ENCODE assay signal across 10 mouse cellular contexts in genomic region chr11:96260310-96260970, GRCm38 (mm10). TPM values are rescaled to one million over a fixed set of nuclear protein-coding genes. Genes with fewer than 3 reads are reported as not detected.
DNase-seq lines count a peak whose midpoint lies in the region.
"Had no signal": no experiment of that assay in that cellular context is flagged by ENCODE, and none has a peak within 500 bp of the region (broad histone marks: within the 10 kb centered on the region; RNA-seq: fewer than 3 reads in every experiment).

No protein-coding gene starts in this region.

- H3K4me3 ChIP-seq in limb, embryonic 10.5 days, result peak overlapping the region; percentile 33
- H3K4me3 ChIP-seq: megakaryocyte, embryonic 14.5 days had no signal

- H3K4me1 ChIP-seq in limb, embryonic 10.5 days, result peaks cover 63% of the 10 kb centered on the region

- H3K27ac ChIP-seq in limb, embryonic 10.5 days, result no peak overlapping the region

- H3K27me3 ChIP-seq in limb, embryonic 10.5 days (ENCODE audit: low read depth, poor library complexity, severe bottlenecking), result peaks cover 100% of the 10 kb centered on the region

- no peaks in the 10 kb centered on the region for H3K36me3 ChIP-seq in limb, embryonic 10.5 days

- WGBS in limb, embryonic 10.5 days, result 2% methylated on average over 23 of the region's 23 CpGs

- peak; percentile 39 for DNase-seq in retina, postnatal 1 day
- no peak for DNase-seq in retina, embryonic 14.5 days (ENCODE audit: low spot score)
- peak; percentile 25 for DNase-seq in fibroblast of lung, adult 2 months (ENCODE audit: low read depth)
- DNase-seq in limb, embryonic 10.5 days (ENCODE audit: low spot score), result peak; percentile 71
- DNase-seq in frontal cortex, postnatal 25 days (ENCODE audit: low spot score in 2 of 2), result no peak
- no peak for DNase-seq in spleen, postnatal 10 days (ENCODE audit: low spot score in 2 of 2)
- no peak for DNase-seq in urinary bladder, adult 18-20 months (ENCODE audit: low spot score in 2 of 2)
- no peak for DNase-seq in right cerebral cortex, postnatal 10 days (ENCODE audit: low spot score in 2 of 2)
- DNase-seq: layer of hippocampus, adult 9-11 months had no signal

- H3K9me3 ChIP-seq in limb, embryonic 10.5 days (replicated peaks), result no peaks in the 10 kb centered on the region
- H3K9me3 ChIP-seq: megakaryocyte, embryonic 14.5 days had no signal

RNA-seq across cellular contexts. Expression of gene Hoxb9, which starts 10.8 kb away (rescaled TPM):
- polyA plus RNA-seq in limb, embryonic 10.5 days (2016; fragmentation: Nextera tagmentation; extraction: Ambion mirVana), result 3.4 and 3.8 TPM in 2 replicates

RNA-seq across cellular contexts. Expression of gene Hoxb8, which starts 21.3 kb away (rescaled TPM):
- polyA plus RNA-seq in limb, embryonic 10.5 days (2016; fragmentation: Nextera tagmentation; extraction: Ambion mirVana), result 0.95 and 1.2 TPM in 2 replicates

RNA-seq across cellular contexts. Expression of gene Hoxb7, which starts 26.0 kb away (rescaled TPM):
- 7.1 and 10.2 TPM in 2 replicates for polyA plus RNA-seq in limb, embryonic 10.5 days (2016; fragmentation: Nextera tagmentation; extraction: Ambion mirVana)

RNA-seq across cellular contexts. Expression of gene Hoxb6, which starts 31.8 kb away (rescaled TPM):
- polyA plus RNA-seq in limb, embryonic 10.5 days (2016; fragmentation: Nextera tagmentation; extraction: Ambion mirVana), result 6.1 and 7.9 TPM in 2 replicates

RNA-seq across cellular contexts. Expression of gene Hoxb5, which starts 42.7 kb away (rescaled TPM):
- polyA plus RNA-seq in limb, embryonic 10.5 days (2016; fragmentation: Nextera tagmentation; extraction: Ambion mirVana), result 5.5 and 5.9 TPM in 2 replicates

Comparison
In these comparisons a context has a peak if more than half of its experiments do, and no peak if none do; other contexts are left out.
1. DNase-seq: peak in retina, postnatal 1 day (single experiment), fibroblast of lung, adult 2 months (single experiment) and limb, embryonic 10.5 days (single experiment); none in retina, embryonic 14.5 days (single experiment), frontal cortex, postnatal 25 days (0 of 2), spleen, postnatal 10 days (0 of 2), urinary bladder, adult 18-20 months (0 of 2) and right cerebral cortex, postnatal 10 days (0 of 2).